Mouse (Mus musculus) kidney, adult 10 weeks (tissue): ENCODE results near the gene Bcas3. TPM values are rescaled to one million over a fixed set of nuclear protein-coding genes. Genes with fewer than 3 reads are reported as not detected.

Experiments used
- polyA plus RNA-seq: library from polyadenylated mRNA; stranded (reverse); fragments of 350-450 nt; fragmentation: Illumina TruSeq; extraction: RNeasy Lipid Tissue Mini Kit (QIAGEN cat#74804); gene quantifications from one replicate; pipeline ENCODE4 v1.2.3, GENCODE M21; 2014; ENCODE audit warnings: low read depth, low replicate concordance

Gene Bcas3
- 9.3 TPM for polyA plus RNA-seq

DNA sequence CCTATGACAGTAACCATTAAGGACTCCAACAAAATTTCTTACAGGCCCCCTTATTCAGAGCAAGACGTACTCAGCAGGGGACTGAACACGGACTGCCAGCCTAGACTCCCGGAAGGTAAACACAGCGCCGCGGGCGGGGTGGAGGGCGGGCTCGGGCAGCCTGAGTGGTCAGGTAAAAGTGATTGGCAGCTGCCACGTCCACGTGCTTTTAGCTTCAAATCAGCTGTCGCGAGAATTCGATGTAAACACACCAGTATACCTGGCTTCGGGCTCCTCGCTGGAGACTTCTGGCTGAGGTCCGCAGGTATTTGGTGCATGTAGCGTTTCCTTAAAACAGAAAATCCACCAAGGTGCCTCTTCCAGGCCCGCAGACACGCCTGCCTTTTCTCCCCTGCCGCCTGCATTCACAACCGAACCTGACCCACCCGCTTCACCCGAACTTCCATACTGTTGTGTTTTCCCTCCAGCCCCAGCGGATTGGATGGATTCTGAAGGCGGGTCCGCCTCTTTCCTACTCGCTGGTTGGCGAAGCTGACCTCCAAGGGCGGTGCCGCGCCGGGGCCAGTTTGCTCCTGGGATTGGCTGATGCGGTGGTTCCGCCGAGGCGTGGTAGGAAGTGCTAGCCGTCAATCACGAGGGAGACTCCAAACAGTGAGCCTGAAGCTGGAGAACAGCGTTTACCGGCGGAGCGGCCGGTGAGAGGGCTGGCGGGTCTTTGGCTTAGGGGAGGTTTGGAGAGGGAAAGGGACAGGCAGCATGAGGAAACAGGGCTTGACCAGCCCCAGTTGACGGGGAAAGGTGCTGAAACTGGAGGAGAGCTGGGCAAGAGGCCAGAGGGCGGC is at the start of gene Bcas3:
TSS of gene Bcas3 (plus strand) at position 629 of the 842 bp plus-strand sequence.

DNA sequence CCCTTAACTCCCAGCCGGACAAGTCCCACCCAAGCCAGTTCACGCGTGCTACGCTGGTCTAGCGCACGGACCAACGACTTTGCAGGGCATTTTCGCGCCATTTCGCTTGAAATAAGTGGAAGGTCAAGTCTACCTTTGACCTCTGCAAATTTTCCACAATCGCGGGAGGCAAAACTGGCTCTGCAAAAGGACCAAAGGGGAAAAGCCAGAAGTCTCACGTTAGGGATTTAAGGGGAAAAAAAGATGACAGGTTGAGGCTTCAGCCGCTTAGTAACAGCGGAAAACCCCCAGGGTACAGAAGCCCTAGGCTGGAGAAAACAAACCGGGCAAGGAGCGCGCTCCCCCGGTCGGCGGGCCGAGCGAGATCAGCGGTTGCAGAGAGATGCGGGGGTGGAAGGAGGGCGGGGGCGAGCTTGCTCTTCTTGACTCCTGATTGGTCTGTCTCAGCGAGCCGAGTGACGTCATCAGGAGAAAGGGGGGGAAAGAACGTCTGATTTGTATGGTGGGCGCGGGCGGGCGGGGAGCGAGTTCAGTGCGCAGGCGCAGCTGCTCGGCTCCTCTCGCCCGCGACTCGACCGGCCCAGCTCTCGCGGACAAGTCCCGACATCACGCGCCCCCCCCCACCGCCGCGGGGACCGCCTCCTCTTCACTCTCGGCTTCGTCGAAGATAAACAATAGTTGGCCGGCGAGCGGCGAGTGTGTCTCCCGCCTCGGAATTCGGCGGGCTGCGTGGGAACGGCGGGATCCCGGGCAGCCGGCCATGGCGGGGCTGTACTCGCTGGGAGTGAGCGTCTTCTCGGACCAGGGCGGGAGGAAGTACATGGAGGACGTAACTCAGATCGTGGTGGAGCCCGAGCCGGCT is 42.0 kb upstream of the Bcas3 start, which contains the start of gene Ppm1d:
TSS of gene Ppm1d (plus strand) at position 532 of the 862 bp plus-strand sequence.

GRCm38 (mm10) chr11:85832231-85832924 is 479.4 kb downstream of the Bcas3 start, which contains the start of gene Tbx2:
Gene Tbx2, plus strand, starts transcription at chr11:85832551.

GRCm38 (mm10) chr11:85850233-85850632 is 497.3 kb downstream of the Bcas3 start, which contains the start of gene Gm11444:
Gene Gm11444, minus strand, starts transcription at chr11:85850333.

Other genes with a start within 250 kb of the Bcas3 start
- 104 TPM for gene Usp32, start 213.0 kb upstream of the Bcas3 start, polyA plus RNA-seq
- gene 1700125H20Rik, start 182.8 kb upstream of the Bcas3 start, polyA plus RNA-seq, result not detected
- 46.3 TPM for gene Appbp2, start 118.0 kb upstream of the Bcas3 start, polyA plus RNA-seq
- gene Ppm1d, start 41.9 kb upstream of the Bcas3 start, polyA plus RNA-seq, result 20.3 TPM